Mouse (Mus musculus) brain, embryonic 14.5 days (tissue): ENCODE measurements at regions not wholly inside any gene's neighbourhood (a gene's known extent, or its start where the extent isn't known, plus 50 kb on each side); places are given as distances from the start of the nearest gene placed in this dataset.

ENCODE experiments used
- CTCF ChIP-seq: fragments of 200-500 bp; IDR thresholded peaks from 2 replicates; pipeline ENCODE4 v1.5.1; 2012; ENCODE audit warnings: inconsistent platforms, mild to moderate bottlenecking, moderate library complexity, borderline replicate concordance; ENCODE audit not compliant: insufficient read depth, insufficient read length; ENCODE audit errors: extremely low read depth
- POLR2A ChIP-seq: fragments of 200-500 bp; IDR thresholded peaks from 2 replicates; pipeline ENCODE4 v1.6.1; 2012; ENCODE audit warnings: mild to moderate bottlenecking, inconsistent platforms, borderline replicate concordance; ENCODE audit not compliant: poor library complexity, insufficient read depth, insufficient read length, severe bottlenecking; ENCODE audit errors: extremely low read depth

DNA sequence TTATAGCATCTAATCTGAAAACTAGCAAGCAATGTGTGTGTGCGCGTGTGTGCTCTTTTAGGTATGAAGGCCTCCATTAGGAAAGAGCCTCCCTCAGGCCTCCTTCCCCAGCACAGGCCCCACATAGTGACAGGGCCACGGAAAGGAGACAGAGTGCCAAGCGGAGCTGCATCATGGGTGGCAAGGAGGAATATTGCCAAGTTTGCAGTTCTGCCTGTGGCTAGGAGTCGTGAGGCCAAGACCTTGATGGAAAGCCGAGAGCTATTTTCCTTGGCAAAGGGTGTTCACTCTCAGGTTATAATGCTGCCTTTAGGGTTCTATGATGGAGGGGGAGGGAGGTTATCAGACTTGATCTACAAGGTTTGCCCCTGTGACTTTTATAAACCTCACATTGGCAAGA, 53.4 kb upstream of the Tpm1 start:
- no peak for TF ChIP-seq CTCF
- no peak for TF ChIP-seq POLR2A
